ENCODE assay signal across 10 mouse cellular contexts in genomic region chr10:87494176-87494575, GRCm38 (mm10). TPM values are rescaled to one million over a fixed set of nuclear protein-coding genes. Genes with fewer than 3 reads are reported as not detected.
DNase-seq lines count a peak whose midpoint lies in the region; ATAC-seq and TF ChIP-seq lines count a peak whose summit lies in the region.
"Had no signal": no experiment of that assay in that cellular context is flagged by ENCODE, and none has a peak within 500 bp of the region (broad histone marks: within the 10 kb centered on the region; RNA-seq: fewer than 3 reads in every experiment).

No protein-coding gene starts in this region.

- H3K9ac ChIP-seq in forebrain, embryonic 11.5 days (ENCODE audit: low read length) = peak overlapping the region; percentile 87
- no peak overlapping the region for H3K9ac ChIP-seq in limb, embryonic 12.5 days (replicated peaks)

- DNase-seq in layer of hippocampus, adult 2 months (ENCODE audit: low spot score in 2 of 2) = no peak
- DNase-seq in layer of hippocampus, postnatal 25 days (ENCODE audit: extremely low spot score in 1 of 2, low spot score in 1 of 2) = no peak
- no peak for DNase-seq in forebrain, embryonic 11.5 days (ENCODE audit: low spot score)
- DNase-seq in retina, embryonic 14.5 days (ENCODE audit: low spot score) = peak; percentile 32
- DNase-seq in adrenal gland, postnatal 10 days = no peak
- DNase-seq in thymus, adult 2 months = no peak
- no peak for DNase-seq in frontal cortex, postnatal 25 days (ENCODE audit: low spot score in 2 of 2)

- TF ChIP-seq POLR2A in thymus, adult 2 months (IDR thresholded peaks at IDR 0.05; ENCODE audit: control insufficient read depth, extremely low read depth, insufficient read depth, low read length, poor library complexity) = no peak

- peak overlapping the region; percentile 84 for H3K4me2 ChIP-seq in forebrain, embryonic 11.5 days (ENCODE audit: low read depth, low read length, severe bottlenecking)
- peak overlapping the region; percentile 97 for H3K4me2 ChIP-seq in limb, embryonic 12.5 days

- no peaks in the 10 kb centered on the region for H3K36me3 ChIP-seq in forebrain, embryonic 11.5 days (ENCODE audit: control insufficient read depth, insufficient read depth, low read length)
- no peaks in the 10 kb centered on the region for H3K36me3 ChIP-seq in limb, embryonic 12.5 days
- H3K36me3 ChIP-seq in thymus, adult 2 months (ENCODE audit: control insufficient read depth, insufficient read depth, low read length) = no peaks in the 10 kb centered on the region

- ATAC-seq in forebrain, embryonic 11.5 days (replicated peaks; ENCODE audit: low FRiP score) = no peak
- ATAC-seq in limb, embryonic 12.5 days (ENCODE audit: insufficient number of reproducible peaks, insufficient read depth, low FRiP score, low TSS enrichment, low read depth) = no peak

- H3K27me3 ChIP-seq in forebrain, embryonic 11.5 days (ENCODE audit: control insufficient read depth, insufficient read depth, low read length) = peaks cover 18% of the 10 kb centered on the region; the same call in 1 of the 2 replicates
- peaks cover 88% of the 10 kb centered on the region for H3K27me3 ChIP-seq in limb, embryonic 12.5 days
- H3K27me3 ChIP-seq in thymus, adult 2 months (ENCODE audit: control insufficient read depth, insufficient read depth, low read length) = no peaks in the 10 kb centered on the region; the same call in 1 of the 2 replicates

- H3K4me3 ChIP-seq in layer of hippocampus, adult 2 months = peak overlapping the region; percentile 73; the same call in 1 of the 2 replicates
- H3K4me3 ChIP-seq in forebrain, embryonic 11.5 days (ENCODE audit: low read depth, low read length) = peak overlapping the region; percentile 64
- H3K4me3 ChIP-seq in limb, embryonic 12.5 days (replicated peaks) = peak overlapping the region; percentile 61
- no peak overlapping the region for H3K4me3 ChIP-seq in thymus, adult 2 months (ENCODE audit: control insufficient read depth, insufficient read depth, low read length)

- peaks cover 16% of the 10 kb centered on the region for H3K4me1 ChIP-seq in forebrain, embryonic 11.5 days (replicated peaks; ENCODE audit: control insufficient read depth, insufficient read depth, low read length)
- H3K4me1 ChIP-seq in limb, embryonic 12.5 days (replicated peaks) = peaks cover 27% of the 10 kb centered on the region
- H3K4me1 ChIP-seq in thymus, adult 2 months (replicated peaks; ENCODE audit: control insufficient read depth, insufficient read depth, low read length) = no peaks in the 10 kb centered on the region

- 0% methylated on average over 4 of the region's 4 CpGs for WGBS in forebrain, embryonic 11.5 days
- WGBS in limb, embryonic 12.5 days = 0% methylated on average over 4 of the region's 4 CpGs
- WGBS in thymus, adult 2 months = 2% methylated on average over 4 of the region's 4 CpGs

- no peak for TF ChIP-seq CTCF in layer of hippocampus, adult 2 months (conservative IDR thresholded peaks at IDR 0.05)
- TF ChIP-seq CTCF in thymus, adult 2 months (IDR thresholded peaks at IDR 0.05; ENCODE audit: borderline replicate concordance, control insufficient read depth, extremely low read depth, insufficient read depth, low read length, poor library complexity) = no peak

- H3K27ac ChIP-seq in layer of hippocampus, adult 2 months = no peak overlapping the region
- H3K27ac ChIP-seq in forebrain, embryonic 11.5 days (ENCODE audit: low read depth, low read length) = no peak overlapping the region
- H3K27ac ChIP-seq in limb, embryonic 12.5 days = no peak overlapping the region
- no peak overlapping the region for H3K27ac ChIP-seq in thymus, adult 2 months (ENCODE audit: control insufficient read depth, insufficient read depth, low read length)

- peaks cover 3% of the 10 kb centered on the region; the same call in 1 of the 2 replicates for H3K9me3 ChIP-seq in forebrain, embryonic 11.5 days (ENCODE audit: control insufficient read depth, low read length)
- H3K9me3 ChIP-seq in limb, embryonic 12.5 days = peaks cover 4% of the 10 kb centered on the region; the same call in 1 of the 2 replicates

RNA-seq across cellular contexts. Expression of gene Ascl1, which starts 0.7 kb away (rescaled TPM):
- 1 to 10 TPM; 6.0 to 6.9 TPM for total RNA-seq in layer of hippocampus, adult 2 months (2021)
- 1 to 10 TPM; 6.0 to 7.9 TPM for total RNA-seq in layer of hippocampus, postnatal 25 days (2021)
- polyA plus RNA-seq in forebrain, embryonic 11.5 days (2014; fragmentation: Nextera tagmentation; extraction: Ambion mirVana) = 60.6 and 69.9 TPM in 2 replicates
- 0.10 and 0.36 TPM in 2 replicates for polyA plus RNA-seq in limb, embryonic 12.5 days (2016; fragmentation: Nextera tagmentation; extraction: Ambion mirVana)
- total RNA-seq in adrenal gland, postnatal 10 days (2021) = 1 to 10 TPM; 1.8 to 2.0 TPM
- polyA plus RNA-seq in thymus, adult 2 months (2012; rRNA removed) = 25.9 and 26.4 TPM in 2 replicates
- total RNA-seq: gastrocnemius, adult 8-10 months; MEL had no signal

RNA-seq across cellular contexts. Expression of gene Pah, which starts 27.4 kb away (rescaled TPM):
- not detected for total RNA-seq in layer of hippocampus, adult 2 months (2021)
- total RNA-seq in layer of hippocampus, postnatal 25 days (2021) = not detected
- not detected in 2 replicates for polyA plus RNA-seq in forebrain, embryonic 11.5 days (2014; fragmentation: Nextera tagmentation; extraction: Ambion mirVana)
- 0.33 TPM in 1 of 2 replicates, not detected in the other for polyA plus RNA-seq in limb, embryonic 12.5 days (2016; fragmentation: Nextera tagmentation; extraction: Ambion mirVana)
- 10 to 100 TPM; 25.9 to 64.4 TPM for total RNA-seq in adrenal gland, postnatal 10 days (2021)
- polyA plus RNA-seq in thymus, adult 2 months (2012; rRNA removed) = 0.36 and 0.87 TPM in 2 replicates
- total RNA-seq: MEL had no signal

Comparison
In these comparisons a context has a peak if more than half of its experiments do, and no peak if none do; other contexts are left out.
1. RNA of gene Pah, which starts 27.4 kb away (total RNA-seq): 25.9 to 64.4 TPM in adrenal gland, postnatal 10 days; not detected in layer of hippocampus, postnatal 25 days and not detected in layer of hippocampus, adult 2 months; every median in the first group is over 10 times any median in the second.